Mouse (Mus musculus): ENCODE results near the gene Prlr. TPM values are rescaled to one million over a fixed set of nuclear protein-coding genes. Genes with fewer than 3 reads are reported as not detected.

The Prlr gene
- polyA plus RNA-seq, 1 experiment from 2014 or later: 13.1 TPM

- Histone ChIP-seq H3K4me2 (ENCODE audit: low read depth, low read length) (no peak overlapping the region), H3K36me3 (replicated peaks; ENCODE audit: insufficient read depth, low read length) (no peaks in the 10 kb centered on the region), H3K27me3 (ENCODE audit: insufficient read depth, low read length) (no peaks in the 10 kb centered on the region), H3K4me3 (ENCODE audit: low read depth, low read length) (no peak overlapping the region), H3K4me1 (ENCODE audit: insufficient read depth) (no peaks in the 10 kb centered on the region), H3K27ac (ENCODE audit: low read depth) (no peak overlapping the region), H3K9ac (replicated peaks) (no peak overlapping the region), H3K9me3 (ENCODE audit: low read length) (no peaks in the 10 kb centered on the region)
- 54% methylated on average over 2 of the region's 2 CpGs for WGBS (ENCODE audit: insufficient replicate concordance)
- ATAC-seq (no peak), DNase-seq (no peak)
- TF ChIP-seq EP300 (IDR thresholded peaks at IDR 0.05; ENCODE audit: low read depth) (no peak), CTCF (IDR thresholded peaks at IDR 0.05; ENCODE audit: low read depth) (no peak)
These were observed 210.2 kb downstream of the Prlr start for GRCm38 (mm10) chr15:10387263-10387662.

Other genes starting within 250 kb of the Prlr start
- gene Gm21973, start 148.1 kb downstream of the Prlr start, polyA plus RNA-seq (2015; fragmentation: Nextera tagmentation; extraction: Ambion mirVana): not detected in 2 replicates
- gene Agxt2, start 181.3 kb downstream of the Prlr start, polyA plus RNA-seq (2015; fragmentation: Nextera tagmentation; extraction: Ambion mirVana): 22.9 and 23.6 TPM in 2 replicates

Measured in liver, postnatal 0 days (tissue).